Mouse (Mus musculus) ES-CJ7 (cell line): ENCODE results near the gene Hao2.

ENCODE experiments used
- DNase-seq: peaks from one replicate; pipeline ENCODE4 v3.0.0; 2011; ENCODE audit warnings: low read depth, low spot score

Gene Hao2

DNA sequence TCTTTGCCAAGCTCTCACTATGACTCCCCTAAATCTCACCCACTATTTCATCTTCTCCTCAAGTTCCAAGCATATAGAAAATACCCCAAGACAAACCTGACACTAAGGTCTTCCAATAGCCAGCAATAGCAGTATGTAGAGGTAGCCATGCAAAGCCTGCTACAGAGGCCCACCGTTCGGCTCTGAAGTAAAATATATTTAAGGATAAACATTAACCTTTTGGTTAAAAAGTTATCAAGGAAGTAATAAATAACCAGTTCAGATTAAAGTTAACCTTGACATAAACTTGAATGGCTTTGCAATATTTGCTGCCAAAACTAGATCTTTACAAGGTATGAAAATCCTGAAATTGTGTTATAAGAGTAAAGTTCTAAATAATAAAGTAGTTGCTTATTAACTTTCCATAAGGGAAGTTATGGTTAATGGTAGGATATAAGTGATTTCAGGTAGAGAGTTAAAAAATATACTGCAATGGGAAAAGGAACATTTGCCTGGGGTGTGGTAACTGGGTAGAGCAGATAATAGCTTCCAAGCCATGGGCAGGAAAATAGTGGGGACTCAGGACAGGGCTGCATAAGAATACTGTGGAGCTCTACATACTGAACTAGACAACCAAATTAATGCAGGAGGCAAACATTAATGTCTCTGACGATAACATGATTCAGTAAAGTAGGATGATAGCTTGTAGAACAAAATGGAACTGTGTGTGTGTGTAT, at the start of gene Hao2:
Gene Hao2 (minus strand): TSS at position 183 of the 716 bp plus-strand sequence.
- no peak for DNase-seq

DNA sequence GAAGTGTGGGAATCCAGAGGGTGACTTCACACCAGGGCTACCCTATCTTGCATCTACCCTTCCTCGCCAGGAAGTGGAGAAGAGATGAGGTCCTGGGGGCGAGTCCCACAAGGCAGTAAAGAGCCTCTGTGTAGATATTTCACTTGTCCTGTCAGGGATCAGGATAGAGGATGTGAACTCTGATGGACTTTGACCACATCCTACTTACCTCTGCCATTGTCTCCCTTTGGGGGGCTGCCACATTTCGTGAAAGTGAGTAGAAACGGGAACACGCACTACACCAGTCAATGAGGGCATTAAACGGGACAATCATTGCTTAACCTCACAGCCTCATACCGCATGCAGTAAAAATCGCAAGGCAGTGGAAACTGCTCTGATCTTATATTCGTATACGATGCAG, 48.6 kb upstream of the Hao2 start:
- DNase-seq = no peak

DNA sequence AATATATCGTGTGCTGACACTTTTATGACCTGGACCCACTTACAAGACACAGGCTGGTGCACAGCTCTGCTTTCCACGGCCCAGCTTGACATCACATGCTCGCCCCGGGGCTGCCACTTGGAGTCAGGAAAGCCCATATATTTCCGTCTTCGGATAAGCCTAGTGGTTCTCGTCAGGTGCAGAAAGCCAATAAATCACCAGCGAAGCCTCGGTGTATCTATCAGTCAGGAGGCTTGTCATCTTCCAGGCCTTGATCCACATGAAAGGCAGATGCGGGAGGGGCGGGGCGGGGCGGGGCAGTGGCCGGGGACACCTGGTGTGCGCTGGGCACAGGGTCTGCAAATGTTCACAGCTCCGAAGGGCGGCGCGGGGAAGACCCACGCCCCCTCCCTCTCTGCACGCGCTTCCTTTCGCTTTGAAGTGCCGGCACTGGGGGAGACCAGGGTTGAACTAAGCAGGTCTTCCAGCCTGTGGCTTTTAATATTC, 48.1 kb upstream of the Hao2 start:
- DNase-seq = no peak

DNA sequence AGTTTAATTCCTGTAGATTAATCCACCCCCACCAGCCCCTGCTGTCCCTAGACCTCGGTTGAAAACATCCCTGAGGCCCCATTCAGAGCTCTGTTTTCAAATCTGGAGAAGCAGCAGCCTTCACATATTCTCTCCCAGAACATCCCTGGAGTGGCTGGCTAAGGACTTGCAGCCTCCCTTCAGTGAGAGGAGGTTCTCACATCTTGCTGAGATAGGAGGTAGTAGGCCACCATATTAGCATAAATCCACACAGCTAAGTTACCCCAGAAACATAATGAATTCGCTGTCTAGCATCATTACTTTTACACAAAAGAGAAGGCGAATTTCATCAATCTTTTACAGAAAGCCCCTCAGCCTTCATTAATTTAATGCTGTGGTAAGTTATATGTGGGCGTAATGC, 47.2 kb upstream of the Hao2 start:
- no peak for DNase-seq

DNA sequence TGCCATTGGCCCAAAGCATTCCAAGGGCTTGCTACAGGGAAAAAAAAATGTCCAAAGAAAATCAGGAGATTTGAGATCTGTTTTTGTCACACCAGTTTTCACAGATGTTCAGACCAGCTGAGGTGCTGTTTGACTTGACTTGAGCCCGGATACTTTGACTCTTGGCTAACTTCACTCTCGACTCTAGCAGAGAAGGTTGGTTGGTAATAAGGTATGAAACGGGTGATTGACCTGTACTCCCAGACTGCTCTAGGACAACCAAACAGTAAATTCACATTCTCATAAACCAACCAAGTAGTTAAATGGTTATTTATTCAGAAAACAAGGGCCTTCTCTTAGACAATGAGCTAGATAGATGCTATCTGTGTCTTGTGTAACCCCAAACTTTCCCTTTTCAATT, 43.4 kb upstream of the Hao2 start:
- no peak for DNase-seq

DNA sequence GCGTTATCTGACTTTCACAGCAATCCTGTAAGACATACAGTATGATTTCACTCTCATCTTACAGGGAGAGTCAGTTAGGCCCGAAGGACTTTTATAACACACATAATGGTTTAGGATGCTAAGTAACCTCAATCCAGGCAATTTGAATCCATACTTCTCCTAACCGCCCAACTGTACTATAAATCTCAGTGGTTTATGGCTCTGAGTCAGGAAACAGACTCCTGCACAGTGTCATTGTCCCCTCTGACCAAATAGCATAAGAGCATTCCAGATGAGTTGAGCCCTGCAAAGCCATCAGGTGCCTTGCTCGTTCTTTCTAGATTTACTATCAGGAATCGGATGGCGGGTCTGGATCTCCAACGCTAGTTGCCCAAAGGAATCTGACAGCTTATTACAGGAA, 41.6 kb upstream of the Hao2 start:
- no peak for DNase-seq

DNA sequence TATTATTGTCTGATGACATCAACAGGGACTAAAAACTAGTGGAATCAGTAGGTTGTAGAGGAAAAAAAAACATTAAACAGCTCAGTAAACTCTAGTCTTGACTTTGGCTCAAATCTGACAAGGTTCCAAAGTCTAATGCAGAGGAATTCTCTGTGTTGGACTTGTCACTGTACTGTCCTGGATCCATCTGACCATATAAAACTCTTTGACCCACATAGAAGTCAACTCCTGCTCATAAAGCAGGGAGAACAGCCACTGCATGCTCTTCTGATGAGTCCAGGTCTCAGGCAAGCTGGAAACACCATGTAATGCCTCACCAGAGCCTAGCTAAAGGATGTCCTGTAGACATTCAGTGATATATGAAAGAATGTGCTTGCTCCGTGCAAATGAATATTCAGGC, 41.0 kb upstream of the Hao2 start:
- no peak for DNase-seq

DNA sequence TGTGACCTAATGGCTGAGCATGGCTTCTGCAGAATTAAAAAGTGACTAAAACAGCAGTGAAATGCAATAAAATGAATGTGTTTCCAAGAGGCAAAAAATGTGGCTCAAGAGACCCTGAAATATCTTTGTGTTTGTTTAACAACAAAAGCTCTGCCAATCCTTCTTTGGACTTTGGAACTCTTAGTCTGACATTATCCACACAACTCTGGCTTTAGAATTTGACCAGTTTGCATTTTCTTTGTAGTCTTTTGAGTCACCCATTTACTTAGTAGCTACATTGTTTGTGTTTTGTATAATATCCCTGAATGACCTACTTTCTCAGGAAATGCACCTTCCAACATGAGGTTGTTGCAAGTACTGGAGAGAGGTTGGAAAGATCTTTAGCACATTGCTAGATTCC, 39.4 kb upstream of the Hao2 start:
- no peak for DNase-seq

DNA sequence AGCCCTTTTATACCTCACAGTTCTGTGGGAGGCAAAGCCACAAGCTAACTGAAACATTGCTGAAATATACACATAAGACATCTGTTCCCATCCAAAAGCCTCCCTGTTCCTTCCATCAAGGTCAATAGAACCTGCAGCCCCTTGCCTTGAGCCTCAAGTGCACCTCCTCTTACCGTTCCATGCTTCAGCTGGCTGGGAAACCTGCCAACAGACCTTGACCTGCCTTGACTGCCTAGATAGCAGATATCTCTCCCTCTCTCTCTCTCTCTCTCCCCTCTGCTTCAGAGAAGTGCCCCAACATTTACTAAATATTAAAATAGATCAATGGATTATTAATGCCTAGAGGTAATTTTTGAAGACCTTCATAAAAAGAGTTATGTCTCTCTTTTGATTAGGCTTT, 38.8 kb upstream of the Hao2 start:
- no peak for DNase-seq

DNA sequence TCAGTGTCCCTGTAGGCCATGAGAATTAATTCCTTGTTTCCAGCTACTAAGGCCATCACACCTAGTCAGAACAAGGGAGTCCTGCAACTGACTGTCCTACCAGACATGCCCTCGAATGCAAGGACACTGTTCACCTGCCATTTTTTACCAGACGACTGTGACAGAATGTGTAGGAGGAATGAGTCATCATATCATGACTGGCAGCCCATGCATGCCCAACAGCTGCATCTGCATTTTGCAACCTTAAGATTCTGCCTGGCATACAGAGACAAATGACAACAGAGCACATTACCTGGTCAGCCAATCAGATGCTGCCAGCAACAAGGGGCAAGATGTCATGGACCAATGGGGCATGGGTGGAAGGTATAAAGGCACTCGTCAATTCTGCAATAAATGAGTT, 27.4 kb upstream of the Hao2 start:
- no peak for DNase-seq

DNA sequence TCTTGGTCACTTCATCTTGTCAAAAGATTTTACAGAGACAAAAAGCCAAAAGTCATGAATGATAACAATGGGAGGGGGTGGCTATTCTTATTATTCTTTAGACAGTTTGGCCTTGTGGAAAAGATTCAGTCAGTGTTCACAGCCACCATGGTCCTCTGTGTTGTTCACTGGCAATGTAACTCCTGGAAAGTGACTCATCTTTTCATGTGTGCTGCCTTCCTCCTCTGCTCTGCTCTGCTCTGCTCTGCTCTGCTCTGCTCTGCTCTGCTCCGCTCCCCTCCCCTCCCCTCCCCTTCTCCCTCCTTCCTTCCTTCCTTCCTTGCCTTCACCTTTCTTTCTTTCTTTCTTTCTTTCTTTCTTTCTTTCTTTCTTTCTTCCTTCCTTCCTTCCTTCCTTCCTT, 24.2 kb upstream of the Hao2 start:
- DNase-seq = no peak

DNA sequence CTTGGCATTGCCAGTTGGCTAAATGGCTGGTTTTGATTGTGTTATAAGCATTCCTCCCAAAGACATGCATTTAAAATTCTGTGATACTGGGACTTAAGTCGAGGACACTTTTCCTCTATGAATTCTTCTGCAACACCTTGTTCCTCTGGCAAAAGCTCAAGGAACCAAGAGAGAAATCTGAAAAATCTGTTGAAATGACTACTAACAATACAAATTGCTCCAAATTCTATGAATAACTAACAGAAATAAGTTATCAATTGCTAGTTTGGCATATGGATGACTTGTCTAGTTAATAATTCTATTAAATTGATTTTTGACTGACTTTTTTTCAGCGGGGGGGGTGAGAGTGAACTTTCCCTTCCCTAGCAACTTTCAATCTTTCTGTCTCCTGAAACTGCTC, 23.8 kb upstream of the Hao2 start:
- no peak for DNase-seq

DNA sequence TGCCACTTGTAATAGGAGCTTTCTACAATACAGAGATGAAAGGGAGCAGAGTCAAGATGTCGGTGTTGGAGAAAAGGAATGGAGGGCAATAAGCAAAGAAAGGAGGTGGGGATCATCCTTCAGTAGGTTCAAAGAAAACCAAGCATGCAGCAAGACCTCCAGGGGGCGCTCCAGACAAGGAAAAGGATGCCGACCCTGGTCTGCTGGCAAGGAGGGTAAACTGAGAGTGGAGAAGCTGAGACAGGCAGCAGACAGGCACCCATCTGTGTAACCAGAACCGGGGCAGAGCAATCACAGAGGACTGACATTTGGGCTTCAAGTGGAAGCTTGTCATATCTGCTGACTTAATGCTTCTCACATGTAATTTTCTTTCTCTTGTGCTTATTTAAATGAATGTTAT, 22.6 kb upstream of the Hao2 start:
- peak; percentile 50 for DNase-seq

DNA sequence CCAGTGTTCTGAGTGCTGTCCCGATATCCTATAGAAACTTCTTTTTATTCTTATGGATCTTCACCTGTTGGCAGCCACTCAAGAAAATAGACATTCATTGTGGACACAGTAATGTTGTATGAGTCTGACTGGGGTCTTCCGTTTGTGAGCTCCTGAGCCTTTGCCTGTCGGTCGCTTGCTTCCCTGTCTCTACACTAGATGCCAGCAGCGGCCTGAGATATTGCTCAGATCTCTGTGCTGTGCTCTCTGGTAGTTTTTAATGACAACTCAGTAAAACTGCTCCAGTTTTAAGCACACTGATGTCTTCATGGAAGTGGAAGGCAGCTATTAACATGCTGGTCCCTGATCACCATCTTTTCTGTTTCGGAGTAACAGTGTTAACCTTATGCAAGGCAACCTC, 20.6 kb upstream of the Hao2 start:
- no peak for DNase-seq

DNA sequence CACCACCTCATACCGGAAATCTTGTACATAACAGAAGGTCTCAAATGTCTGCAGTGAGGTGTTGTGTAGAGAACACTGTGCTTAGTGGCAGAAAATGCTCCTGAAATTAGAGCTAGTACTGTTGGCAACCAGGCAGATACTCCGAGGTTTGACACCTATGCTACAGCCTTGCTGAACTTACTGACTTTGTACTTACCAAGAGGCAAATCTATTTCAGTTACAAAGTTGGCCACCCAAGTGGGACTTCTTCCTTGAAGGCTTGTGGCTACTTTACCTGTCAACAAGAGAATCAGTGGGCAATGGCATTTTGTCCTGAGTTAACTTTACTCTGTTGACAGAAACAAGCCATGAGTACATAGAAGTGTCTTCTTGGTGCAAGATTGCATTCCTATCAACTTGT, 4.6 kb upstream of the Hao2 start:
- no peak for DNase-seq

DNA sequence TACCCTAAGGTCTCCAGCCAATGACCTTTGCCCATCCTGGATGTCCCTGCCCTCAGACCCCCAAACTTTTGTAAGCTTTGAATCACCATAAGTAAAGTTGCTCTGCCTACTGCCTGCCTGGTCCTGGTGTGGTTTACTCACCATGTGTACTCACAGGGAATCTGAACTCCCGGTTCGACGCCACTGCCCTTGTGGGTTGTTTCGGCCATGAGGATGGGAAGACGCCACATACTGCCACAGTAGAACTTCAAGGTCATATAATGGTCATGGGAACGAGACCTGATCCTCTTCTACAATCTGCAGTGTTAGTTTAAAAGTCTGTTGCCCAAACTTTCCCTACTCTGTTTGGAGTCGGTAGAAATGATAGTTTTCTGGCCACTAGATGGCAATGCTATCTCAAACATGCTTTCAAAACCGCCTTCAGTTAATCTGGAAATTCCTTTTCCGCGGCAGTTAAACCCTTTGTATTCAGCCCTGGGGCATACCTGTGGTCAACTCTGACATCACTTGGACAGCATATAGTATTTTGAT, 2.1 kb upstream of the Hao2 start:
- peak; percentile 36 for DNase-seq

DNA sequence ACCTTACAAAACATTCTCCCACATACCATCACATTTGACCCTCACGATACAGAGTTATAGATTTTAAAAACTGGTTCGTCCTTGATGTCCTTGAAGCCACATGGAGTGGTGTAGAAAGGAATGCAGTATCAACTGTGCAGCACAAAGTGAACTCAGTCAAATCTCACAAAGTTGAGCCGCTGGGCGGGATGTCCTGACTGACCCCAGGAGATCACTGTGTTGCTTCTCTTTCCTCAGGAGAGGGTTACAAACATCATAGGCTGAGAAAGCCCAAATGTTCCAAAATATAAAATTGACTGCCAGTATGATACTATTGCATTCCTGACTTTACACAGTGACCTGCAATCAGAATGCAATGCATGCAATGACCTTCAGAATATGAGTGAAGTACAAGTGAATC, 2.6 kb downstream of the Hao2 start:
- DNase-seq = no peak

DNA sequence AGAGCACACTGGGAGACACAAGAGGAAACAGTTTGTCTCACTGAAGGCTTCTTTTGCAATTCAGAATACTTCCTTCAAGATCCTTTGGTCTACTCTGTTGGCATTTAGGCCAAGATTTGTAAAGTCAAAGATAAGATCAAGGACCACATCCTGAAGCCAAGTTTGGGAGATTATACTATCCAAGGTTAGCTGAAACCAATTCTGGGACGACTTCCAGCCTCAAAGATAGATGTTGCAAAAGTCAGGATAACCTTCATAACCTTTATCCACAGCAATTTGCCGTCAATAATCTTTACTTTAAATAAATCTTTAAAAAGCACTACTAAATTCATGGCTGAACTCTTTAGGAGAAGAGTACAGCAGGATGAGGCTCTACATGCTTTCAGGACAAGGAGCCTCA, 4.8 kb downstream of the Hao2 start:
- DNase-seq = no peak

DNA sequence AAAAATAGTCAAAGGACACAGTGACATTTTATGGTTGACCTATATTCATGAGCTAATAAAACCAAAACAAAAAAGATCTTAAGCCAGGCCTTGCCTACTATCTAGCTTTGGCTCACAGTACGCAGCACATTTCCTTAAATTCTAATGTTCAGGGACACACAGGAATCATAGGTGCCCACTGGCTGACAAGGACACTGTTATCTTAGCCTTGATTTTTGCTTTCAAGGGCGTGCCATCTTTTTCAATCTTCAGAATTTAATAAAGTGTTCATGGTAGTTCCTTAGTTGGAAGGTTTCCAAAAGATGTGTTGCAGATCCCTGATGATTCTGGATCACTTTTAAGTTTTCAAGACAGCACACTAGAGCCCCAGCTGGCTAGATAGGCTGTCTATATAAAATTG, 12.2 kb downstream of the Hao2 start:
- no peak for DNase-seq

DNA sequence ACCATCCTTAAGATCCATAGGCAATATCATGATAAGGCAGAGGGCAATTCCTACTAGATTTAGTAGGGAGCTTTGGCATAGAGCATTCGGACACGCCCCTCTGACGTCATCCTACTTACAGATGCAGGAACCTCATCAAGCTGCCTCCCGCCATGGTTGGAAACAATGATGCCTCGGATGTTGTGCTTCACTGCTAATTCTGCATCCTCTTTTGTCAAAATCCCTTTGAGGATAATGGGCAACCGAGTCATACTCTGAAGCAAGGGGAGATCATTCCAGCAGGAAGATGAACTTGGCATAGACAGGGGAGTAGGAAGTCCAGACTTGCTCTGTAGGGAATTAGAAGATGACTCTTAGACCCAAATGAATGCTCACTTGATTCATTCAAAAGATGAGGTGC, 12.8 kb downstream of the Hao2 start:
- DNase-seq = no peak

DNA sequence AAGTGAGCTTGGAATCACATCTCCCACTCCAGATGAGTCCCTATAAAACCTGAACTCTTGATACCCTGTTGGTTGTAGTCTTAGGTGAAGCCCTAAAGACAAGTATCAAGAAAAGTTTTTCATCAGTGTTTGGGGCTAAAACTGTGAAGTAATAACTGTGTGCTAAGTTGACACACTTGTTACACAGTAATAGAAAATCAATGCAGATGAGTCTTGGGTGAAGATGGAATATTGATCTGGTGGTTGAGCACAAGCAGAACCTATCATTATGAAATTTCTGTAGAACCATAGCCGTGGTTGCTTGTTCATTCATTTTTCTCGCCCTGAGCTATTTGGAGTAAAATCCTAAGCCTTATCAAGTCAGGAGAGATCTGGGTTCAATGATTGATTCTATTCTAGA, 24.8 kb downstream of the Hao2 start:
- DNase-seq = no peak

DNA sequence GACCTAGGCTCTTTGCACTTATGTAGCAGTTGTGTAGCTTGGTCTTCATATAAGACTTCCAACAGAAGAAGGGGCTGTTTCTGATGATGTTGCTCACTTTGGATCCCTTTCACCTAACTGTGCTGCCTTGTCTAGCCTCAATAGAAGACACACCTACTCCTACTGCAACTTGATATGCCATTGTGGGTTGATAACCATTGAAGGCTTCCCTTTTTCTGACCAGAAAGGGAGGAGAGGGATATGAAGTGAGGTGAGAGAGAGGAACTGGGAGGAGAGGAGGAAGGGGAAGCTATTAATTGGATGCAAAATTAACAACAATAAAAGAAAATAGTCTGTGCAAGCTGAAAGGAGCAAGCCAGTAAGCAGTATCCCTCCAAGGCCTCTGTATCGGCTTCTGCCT, 30.2 kb downstream of the Hao2 start:
- no peak for DNase-seq

DNA sequence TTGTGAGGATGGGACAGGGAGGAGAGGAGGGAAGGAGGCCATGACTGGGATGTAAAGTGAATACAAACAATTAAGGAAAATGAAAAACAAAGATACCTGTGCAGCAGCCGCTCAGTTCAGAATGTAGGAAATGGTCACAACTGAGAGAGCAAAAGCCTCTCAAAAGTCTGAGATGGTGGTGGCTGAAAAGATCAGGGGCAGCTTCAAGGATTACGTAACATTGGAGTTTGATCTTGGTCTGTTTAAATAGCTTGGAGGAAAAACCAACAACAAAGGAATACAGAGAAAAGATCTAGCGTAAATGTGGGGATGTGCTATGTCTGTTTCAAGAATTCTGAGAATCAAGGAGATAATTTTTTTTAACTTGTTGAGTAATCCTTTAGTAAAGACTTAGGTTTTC, 33.5 kb downstream of the Hao2 start, which contains the start of gene Hsd3b1:
Gene Hsd3b1 (minus strand): TSS at position 219 of the 400 bp plus-strand sequence.
- no peak for DNase-seq

DNA sequence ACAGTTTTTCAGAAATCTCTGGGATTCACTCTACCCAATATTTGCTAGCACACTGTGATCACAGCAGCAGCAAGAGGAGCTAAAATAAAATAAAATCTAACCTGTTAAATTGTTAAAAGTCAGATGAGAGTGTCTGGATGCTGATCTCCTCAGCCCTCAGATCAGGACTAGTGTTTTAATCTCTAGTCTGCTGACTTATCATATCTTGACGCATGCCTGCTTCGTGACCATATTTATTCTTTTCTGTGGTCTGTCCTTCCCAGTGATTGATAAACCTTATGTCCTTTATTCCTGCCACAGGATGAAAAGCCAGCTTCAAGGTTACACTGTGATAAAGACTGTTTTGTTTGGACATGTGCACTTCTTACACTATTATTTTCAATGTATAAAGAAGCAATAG, 35.0 kb downstream of the Hao2 start:
- DNase-seq = no peak
